Mouse (Mus musculus) spleen, adult 18-20 months (tissue): ENCODE measurements around the gene Atp8a1.
"Not testable (repeated sequence)": the region's sequence is repeated elsewhere in the genome, so short reads cannot be mapped to it uniquely, and the experiment has no call there.

ENCODE experiments used
- DNase-seq, 2 experiments: peaks; one replicate each; pipeline ENCODE4 v3.0.0; 2022; ENCODE audit warnings: mixed read lengths in 2 of 2

Gene Atp8a1

DNA sequence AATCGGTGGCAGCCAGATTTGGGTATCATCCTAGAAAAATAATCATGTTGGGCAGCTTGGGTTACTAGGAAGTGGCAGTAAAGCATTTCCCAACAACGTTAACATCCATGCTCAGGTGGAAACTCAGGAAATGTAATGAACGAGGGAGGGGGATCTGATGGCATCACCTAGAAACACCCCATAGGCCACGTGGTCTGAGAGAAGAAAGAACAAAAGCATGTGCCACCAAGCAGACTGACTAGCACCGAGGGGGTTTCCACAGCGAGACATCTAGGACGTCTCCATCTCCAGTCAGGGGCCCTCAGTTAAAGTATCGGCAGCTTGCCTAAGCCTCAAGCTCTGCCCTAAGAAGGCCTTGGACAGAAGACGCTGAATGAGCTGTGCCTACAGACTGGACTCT is 21.0 kb downstream of the Atp8a1 start:
- no peak for DNase-seq

DNA sequence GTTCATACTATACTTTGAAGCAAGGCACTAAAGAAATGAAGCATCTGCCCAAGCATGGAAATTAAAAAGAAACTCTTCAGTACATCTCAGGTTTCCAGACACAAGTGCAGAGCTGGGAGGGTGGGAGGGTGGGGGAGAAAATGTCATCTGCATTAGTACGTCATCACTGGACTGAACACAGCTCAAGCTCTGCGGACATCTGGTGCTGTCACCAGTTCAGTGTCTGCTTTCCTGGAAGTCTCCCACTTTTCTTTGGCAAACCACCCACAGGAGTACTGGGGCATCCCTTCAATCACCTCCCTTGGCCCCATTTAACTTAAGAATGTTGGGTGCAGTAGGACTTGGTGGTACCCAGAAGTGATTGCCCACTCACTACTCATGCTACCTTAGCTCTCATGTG is 22.6 kb downstream of the Atp8a1 start:
- no peak for DNase-seq

DNA sequence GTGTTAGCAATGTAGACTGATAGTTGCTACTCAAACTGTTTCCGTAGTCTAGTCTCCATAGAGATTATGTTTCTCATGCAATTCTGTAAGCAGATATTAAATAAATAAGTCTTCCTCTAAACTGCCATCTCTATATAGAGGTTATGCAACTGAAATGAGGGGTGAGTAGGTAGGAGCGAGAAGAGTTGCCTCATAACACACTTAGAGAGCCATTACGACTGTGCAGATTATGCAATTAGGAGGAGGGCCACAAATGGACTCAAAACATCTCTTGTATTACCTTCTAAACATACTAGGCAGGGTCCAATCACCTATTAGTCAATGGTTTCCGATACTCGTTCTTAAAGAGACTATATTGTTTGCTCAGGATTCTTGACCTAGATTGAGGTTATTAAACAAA is 23.5 kb downstream of the Atp8a1 start:
- no peak for DNase-seq

DNA sequence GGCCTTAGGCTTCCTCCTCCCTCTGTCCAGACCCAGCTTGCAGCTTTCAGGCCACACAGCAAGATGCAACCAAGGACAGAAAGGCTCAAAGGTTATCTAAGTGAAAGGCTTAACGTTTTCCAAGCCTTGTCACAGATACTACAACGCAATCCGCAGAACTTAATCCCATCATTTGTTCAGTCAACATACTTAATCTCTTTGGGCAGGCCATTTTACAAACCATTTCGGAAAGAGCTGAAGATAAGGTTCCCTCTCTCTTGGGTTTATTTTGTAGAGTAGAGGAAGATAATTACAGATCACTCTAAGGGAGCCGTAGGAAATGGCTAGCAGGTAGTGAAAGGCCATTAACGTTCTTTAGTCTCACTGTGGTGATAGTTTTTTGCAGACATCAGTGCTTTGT is 24.6 kb downstream of the Atp8a1 start:
- DNase-seq = no peak

DNA sequence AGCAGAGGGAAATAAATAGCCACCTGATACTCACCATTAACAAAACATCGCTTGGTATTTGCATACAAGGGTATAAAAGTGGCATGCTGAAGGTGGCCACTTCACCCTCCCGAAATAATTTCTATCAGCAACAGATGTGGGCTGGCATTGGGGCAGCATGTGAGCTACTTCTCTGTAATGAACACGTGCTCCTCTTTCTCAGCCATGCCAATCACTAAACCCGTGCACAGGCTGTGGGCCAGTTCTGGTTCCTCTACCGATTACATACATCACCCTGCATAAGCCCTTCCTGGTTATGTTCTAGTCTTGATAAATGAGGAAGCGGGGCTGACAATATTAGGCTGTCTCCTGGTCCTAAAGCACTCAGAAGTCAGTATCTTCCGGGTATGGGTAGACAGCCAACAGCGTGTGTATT is 25.2 kb downstream of the Atp8a1 start:
- DNase-seq = peak; percentile 41 to 52

DNA sequence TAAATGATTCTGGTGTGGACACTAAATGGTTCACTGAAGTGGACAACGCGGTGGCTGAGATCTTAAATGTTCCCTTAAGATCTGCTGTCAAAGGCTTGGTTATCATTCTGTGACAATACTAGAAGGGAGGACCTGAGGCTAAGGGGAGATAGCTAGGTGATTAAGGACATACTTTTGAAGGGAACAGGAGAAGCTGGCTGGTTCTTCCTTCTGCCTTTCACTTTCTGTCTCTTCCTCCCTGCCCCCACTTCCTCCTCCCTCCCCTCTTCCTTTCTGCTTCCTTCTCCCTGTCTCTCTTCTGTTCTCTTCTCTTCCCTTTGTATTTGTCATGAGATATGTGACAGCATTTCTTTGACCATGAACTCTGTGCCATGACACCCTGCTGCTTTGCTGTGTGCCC is 26.0 kb downstream of the Atp8a1 start:
- no peak for DNase-seq

DNA sequence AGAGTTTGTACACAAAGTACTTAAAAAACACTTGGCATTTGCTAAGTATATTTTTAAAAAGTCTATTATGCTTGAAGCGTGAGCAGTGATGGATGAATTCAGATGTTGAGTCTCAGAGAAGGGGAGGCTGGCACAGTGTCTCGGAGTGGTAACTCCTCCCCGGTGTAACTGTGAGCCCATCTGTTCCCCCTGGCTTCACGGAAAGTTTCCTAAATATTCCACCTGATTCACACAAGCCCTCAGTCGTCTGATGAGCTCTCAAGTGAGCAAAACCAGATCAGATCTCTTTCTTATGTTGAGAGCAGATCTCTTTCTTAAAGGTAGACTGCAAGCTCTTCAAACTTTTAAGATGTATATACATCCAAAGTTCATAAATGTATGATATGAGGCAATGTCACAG is 27.8 kb downstream of the Atp8a1 start:
- no peak for DNase-seq

DNA sequence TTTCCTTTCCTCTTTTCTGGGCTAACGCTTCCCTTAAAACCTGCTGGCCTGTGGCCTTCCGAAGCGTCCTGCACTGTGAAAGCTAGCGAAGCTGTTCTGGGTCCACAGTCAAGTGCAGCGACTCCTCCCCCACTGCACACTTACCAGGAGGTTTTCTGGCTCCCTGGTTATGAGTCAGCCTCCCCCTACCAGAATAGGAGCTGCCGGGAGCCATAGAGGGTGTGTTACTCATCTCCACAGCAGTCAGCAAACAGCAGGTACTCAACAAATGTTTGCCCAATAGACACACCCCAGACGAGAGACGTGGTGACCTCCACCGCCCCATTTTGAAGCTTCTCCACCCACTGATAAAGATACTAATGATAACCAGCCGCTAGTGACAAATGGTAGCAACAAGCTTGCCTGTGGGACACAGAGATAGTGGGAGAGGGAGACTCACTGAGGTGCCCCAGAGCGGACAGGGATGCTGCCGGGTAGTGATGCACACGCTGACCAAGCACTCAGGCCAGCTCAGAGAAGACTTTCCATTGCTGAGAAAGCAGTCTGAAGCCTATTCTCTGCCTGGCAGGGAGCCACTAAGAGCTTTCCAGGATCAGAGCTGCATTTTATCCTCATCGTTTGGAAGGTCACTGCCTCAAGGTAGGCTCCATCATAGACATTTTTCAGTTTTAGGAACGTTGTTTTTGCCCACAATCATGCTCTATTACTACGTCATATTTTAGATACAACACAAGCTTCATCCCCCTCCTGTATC is 31.5 kb downstream of the Atp8a1 start:
- DNase-seq = no peak

DNA sequence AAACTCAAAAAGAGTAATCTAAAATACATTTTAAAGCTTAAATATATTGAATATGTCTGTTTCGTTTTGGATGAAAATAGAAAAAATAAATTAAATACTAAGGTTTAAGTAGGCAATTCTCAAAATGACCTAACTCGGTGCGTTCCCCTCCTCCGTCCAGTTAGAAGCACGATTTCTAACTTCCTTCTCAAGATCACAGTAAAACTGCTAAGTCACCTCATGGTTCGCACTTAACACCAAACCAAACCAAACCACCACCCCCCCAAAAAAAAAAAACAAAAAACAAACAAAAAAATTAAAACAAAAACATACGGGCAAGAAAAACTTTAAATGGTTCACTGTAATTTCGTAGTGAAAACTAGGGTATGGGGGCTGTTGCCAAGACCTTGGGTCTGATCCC is 32.2 kb downstream of the Atp8a1 start:
- DNase-seq = not testable (repeated sequence)

DNA sequence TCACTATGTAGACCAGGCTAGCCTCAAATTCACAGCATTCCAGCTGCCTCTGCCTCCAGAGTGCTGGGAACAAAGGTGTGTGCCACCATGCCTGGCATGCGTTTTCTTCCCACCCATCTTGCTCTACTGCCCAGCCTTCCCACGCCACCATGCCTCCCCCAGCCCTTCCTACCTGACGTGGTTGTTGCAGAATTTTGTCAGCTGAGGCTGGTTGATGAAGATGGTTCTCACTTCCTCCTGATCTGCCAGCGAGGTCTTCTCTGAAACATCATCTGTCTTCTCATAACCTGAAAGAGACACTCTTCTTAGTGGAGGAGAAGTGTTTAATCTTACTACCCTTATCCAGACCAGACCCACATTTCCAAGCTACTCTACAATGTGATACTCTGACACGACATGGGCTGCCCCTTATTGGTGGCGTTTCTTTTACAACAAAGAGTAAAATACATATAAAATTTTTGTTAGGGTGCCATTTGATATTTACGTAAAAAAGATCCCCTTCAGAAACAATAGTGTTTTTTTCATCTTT is 32.7 kb downstream of the Atp8a1 start:
- DNase-seq = no peak

DNA sequence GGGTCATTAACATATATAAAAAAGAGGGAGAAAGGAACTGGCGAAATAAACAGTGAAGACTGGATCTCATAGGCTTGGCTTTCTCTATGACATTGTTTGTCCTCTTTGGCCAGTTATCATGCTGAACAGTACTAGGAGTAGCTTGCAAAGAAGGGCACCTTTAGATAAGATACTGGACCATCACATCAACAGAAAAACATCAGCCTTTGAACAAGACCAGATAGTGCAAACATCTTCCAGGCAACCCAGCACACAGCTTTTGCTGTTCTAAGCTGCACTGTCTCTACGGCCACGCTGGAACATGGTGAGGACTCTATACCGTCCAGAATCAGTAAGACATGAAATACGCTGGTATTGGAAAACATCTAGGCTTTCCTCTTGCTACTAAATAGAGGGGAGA is 33.9 kb downstream of the Atp8a1 start:
- no peak for DNase-seq

DNA sequence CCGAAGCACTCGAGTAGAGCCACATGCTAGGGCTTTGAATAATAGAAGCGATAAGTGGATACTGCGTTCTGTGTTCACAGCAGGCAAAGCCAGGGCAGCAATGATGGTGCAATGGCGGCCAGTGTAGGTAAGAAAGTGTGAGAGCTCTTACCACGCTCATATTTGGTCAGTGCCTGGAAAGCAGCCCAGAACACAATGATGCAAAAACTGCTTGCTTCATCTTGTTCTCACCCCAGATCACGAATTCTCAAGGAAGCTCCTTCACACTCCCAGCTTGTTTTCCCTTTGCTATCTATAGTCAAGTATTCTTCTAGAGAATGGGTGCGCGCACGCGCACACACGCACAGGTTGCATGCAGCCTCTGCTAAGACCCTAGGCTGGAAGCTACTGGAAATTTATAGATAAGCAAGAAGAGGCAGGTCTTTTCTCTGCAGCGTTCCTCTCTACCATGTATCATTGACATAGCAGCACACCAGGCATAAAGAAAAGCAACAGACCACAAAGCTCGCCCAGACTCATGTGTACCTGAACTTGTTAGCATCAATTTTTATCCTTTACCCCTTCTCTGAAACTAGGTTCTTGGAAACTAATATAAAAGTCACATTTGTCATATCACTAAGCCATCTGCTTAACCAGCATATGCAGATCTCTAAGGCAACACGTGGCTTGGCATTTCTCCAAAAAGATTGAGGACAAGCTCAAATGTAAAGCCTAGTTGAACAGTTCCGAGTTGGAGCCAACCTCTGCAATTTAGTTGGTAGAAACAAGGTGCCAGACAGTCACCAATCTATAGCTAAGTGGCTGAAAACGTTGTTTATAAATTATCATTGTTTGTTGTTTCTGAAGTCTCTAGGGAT is 44.8 kb downstream of the Atp8a1 start:
- no peak for DNase-seq

DNA sequence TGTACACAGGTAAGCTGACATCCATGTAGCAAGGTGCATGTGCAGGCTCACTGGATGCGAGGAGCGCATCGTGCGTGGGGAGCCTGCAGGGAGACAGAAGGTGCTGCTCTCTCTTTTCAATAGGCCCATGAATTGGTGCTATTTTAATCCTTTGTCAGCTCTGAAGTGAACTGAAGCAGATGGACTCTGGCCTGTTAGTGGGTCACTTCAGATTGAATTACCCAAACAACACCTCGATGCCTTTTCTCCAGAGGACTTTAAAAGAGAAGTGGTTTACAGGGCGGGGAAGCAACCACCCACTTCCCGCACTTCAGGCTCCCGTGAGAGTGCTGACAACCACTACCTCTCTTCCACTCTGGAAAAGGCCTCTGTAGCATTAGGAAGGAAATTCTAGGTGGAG is 46.4 kb downstream of the Atp8a1 start:
- DNase-seq = no peak

DNA sequence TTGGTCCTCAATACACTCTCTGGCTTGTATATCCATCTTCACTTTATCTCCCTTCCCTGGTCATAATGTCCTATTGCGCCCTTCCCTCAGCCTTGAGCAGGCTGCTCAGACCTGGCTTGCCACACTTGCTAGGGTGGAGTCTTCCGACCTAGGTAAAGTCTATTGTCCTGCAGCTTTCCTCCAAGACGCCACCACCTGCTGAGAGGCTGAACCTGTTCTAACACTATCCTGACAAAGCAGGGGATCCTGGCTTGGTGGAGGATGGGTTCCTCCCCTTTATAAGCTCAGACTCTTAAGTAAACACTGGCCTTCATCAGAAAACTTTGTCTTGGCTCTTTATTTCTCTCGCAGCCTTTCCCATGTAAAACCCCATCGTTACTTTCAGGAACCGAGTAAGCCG is 47.4 kb downstream of the Atp8a1 start:
- no peak for DNase-seq

DNA sequence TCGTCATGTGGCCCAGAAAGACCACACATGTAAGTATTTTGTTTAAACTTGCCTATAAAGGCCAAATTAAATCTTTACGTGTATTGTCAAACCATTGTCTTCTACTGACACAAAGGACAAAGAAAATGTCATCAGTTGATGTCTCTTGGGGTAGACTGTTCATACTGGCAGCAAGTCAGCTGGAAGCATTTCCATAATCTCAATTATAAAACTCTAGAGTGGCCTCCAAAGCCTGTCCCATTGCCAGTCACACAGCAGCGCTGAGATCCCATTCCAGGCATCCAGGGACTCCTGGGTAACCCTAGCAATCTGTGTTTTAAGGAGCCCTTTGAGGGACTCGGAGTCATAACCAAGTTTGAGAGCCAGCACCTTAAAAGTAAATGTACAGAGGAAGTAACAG is 48.9 kb downstream of the Atp8a1 start:
- no peak for DNase-seq

DNA sequence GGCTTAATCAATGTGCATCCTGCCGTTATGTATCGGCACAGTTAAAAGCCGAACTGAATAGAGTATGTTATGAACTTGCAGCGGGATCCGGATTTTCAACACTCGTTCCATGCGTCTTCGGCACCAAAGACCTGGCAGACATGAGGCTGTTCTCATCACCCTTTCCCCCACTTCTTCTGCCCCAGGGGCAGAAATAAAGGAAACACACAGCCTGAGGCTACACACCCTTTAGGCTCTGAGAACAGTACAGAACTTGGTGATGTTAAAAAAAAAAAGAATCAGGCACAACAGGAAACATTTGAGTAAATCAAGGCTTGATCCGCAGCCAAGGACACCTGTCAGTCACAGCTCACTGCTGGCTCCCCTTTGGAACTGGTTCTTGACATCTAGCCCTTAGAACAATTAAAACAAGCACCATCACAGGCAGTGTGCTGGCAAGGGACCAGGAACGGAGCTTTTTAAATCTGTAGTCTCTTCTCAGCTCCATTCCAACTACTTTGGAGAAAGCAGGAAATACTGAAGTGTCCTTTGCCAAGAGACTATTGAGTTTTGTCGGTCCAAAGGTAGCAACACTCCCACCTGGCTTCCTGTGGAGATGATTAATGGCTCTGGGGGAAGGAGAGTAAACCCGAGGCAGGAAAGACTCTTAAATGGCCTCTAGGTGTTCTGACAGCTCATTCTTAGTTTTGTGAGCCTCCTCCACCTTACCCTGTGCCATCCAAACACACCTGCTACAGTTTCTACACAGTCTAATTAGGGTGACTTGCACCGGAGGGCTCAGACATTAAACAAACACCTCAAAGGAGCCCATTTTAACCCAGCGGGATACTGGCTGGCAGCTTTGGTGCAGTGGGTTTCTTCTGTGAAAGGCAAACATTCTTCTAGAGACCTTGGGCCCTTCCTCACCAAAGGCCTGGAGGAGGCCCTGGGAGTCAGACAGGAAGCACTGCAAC is 50.0 kb downstream of the Atp8a1 start:
- no peak for DNase-seq

DNA sequence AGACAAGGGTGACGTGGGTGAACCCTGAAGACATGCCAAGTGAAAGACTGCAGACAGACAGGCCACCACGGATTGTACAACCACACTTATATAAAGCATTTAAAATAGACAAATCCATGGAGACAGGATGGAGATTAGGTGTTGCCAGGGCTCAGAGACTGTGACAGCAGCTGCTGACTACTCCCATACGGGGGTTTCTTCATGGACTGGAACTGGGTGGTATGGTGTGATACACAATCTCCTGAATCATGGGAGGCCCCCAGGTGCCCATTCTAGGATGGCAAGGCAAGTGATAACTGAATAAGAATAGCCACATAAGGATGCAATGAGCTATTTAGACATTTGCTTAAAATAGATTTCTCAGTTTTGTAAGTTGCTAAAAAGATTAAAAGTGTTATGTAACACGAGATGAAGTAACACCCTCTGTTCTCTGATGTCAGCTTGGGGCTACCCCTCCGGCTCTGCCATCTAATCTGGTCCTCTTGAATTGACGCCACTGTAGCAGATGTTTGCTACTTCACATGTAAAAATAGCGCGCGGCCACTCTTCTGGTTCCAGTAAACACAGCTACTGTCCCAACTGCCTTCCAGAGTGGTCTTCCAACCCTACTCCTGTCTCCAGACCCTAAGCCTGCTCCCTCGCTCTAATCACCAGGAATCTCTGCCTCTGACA is 53.0 kb downstream of the Atp8a1 start:
- no peak for DNase-seq

DNA sequence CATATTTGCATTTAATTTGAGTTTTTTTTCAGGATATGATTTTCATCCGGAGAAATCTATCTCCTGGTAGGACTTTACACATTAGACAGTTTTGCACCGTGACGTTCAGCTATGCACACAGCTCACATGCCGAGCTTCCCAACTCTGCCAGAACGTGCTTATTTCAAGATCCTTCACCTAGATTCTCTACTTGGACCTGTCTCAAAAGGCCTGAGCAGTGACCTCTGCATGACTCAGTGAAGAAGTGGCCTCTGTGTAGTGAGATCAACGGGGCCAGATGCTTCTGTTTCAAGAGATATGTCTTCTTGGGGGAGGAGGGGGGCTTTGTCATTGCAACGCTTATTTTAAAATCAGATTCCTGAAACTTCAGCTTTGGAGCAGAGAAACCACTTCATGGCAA is 64.5 kb downstream of the Atp8a1 start:
- no peak for DNase-seq

DNA sequence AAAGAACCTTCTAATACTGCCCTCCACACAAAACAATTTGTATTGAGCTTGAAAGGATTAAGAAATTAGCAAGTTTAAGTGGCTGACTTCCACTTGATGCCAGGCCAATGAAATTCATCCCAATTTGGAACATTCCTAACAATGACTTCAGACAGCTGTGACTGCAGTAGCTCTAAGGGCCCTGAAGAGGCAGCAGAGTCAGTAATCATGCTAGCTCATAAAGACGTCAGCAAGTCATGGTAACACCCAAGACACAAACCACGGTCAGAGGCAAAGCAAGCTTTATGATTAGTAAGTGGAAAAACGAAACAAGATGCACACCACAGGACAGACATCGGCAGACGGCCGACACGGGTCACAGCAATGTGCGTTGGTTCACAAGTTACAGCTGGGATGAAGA is 69.2 kb downstream of the Atp8a1 start:
- DNase-seq = no peak

DNA sequence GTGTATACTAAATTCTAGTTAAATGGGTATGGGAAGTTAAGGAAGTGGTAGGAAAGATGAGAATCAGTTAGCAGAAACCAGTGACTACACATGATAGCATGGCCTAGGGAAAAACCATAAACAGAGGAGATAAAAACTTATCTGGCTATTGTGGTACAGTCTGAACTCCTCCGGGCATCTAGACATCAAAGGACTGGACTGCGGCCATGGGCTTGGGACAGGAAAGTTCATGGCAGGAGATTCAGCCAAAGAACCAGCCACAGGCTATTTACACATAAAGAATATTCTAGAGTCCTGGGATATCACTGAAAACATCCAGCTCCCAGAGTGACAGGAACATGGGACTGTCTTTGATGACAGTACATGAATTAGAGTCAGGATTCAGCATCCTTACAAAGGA is 73.0 kb downstream of the Atp8a1 start:
- no peak for DNase-seq

DNA sequence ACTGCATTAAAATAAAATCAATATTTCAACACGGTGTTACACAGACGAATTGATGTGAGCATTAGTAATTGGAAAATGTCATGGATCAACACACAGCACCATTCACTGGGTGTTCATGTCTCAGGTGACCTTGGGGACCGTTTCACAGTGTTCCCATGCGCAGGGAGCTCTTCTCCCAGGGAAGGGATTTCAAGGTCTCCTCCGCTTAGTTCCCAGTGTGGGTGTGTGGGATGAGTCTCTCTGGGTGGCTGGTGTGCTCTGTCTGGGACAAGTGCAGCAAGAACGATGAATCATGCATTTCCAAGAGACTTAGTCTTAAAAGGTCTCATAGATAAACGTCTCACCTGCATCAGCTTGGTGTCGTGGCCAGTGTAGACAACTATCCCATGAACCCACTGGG is 78.5 kb downstream of the Atp8a1 start:
- no peak for DNase-seq

DNA sequence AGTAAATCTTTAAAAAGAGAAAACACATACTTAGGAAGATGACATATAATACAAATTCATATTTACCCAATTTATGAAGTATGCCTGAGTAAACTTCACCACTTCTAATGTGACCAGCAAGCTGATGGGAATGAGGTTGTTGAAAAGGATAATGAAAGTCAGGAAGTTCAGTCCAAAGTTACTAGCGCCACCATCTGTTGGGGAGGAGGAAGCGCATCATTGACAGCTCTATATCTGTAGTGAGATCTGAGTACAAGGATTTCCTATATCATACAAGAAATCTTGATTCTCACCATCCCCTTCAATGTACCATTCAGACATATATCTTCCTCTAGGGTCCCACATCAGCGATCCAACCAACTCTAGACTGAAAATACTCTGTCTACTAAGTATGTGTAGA is 82.4 kb downstream of the Atp8a1 start:
- DNase-seq = no peak
